Mouse (Mus musculus): ENCODE measurements around the gene Sod1.
"Not testable (repeated sequence)": the region's sequence is repeated elsewhere in the genome, so short reads cannot be mapped to it uniquely, and the experiment has no call there.

Sod1 gene

GRCm38 (mm10) chr16:90211767-90212166, 8.8 kb upstream of the Sod1 start:
- CTCF ChIA-PET = no interaction called here

GRCm38 (mm10) chr16:90213477-90214339, 6.8 kb upstream of the Sod1 start:
- CTCF ChIA-PET = interaction anchor here (0.6 kb wide), 1 partner anchor 74 kb away, joined by 10 read pairs; no protein-coding TSS in a partner anchor

GRCm38 (mm10) chr16:90214731-90215565, 5.6 kb upstream of the Sod1 start:
- CTCF ChIA-PET = no interaction called here

GRCm38 (mm10) chr16:90215879-90216278, 4.7 kb upstream of the Sod1 start:
- CTCF ChIA-PET = not testable (repeated sequence)

GRCm38 (mm10) chr16:90216414-90216813, 4.1 kb upstream of the Sod1 start:
- CTCF ChIA-PET = interaction anchor here (0.7 kb wide), 1 partner anchor 11 kb away, joined by 4 read pairs; no protein-coding TSS in a partner anchor

GRCm38 (mm10) chr16:90217356-90217755, 3.2 kb upstream of the Sod1 start:
- CTCF ChIA-PET = interaction anchor here (0.6 kb wide), 1 partner anchor 68 kb away, joined by 3 read pairs; no protein-coding TSS in a partner anchor

- CTCF ChIA-PET = interaction anchor here (0.6 kb wide), 1 partner anchor 67 kb away, joined by 3 read pairs; no protein-coding TSS in a partner anchor
Observed at GRCm38 (mm10) chr16:90217926-90218325, 2.6 kb upstream of the Sod1 start.

GRCm38 (mm10) chr16:90219445-90219844, 1.1 kb upstream of the Sod1 start:
- CTCF ChIA-PET = not testable (repeated sequence)

GRCm38 (mm10) chr16:90220892-90221431, 408 bp downstream of the Sod1 start:
- CTCF ChIA-PET = no interaction called here

- CTCF ChIA-PET = no interaction called here
Observed at GRCm38 (mm10) chr16:90221441-90222070, 1.0 kb downstream of the Sod1 start.

GRCm38 (mm10) chr16:90229897-90230296, 9.3 kb downstream of the Sod1 start:
- CTCF ChIA-PET = no interaction called here

GRCm38 (mm10) chr16:90231302-90231701, 10.7 kb downstream of the Sod1 start:
- CTCF ChIA-PET = interaction anchor here (0.6 kb wide), 1 partner anchor 1693 kb away, joined by 3 read pairs; no protein-coding TSS in a partner anchor

- CTCF ChIA-PET = no interaction called here
Observed at GRCm38 (mm10) chr16:90233702-90234101, 13.1 kb downstream of the Sod1 start.

GRCm38 (mm10) chr16:90234617-90235016, 14.1 kb downstream of the Sod1 start:
- CTCF ChIA-PET = no interaction called here

- CTCF ChIA-PET = no interaction called here
Observed at GRCm38 (mm10) chr16:90235188-90235587, 14.6 kb downstream of the Sod1 start.

- CTCF ChIA-PET = no interaction called here
Observed at GRCm38 (mm10) chr16:90239128-90239746, 18.7 kb downstream of the Sod1 start.

GRCm38 (mm10) chr16:90241875-90242274, 21.3 kb downstream of the Sod1 start:
- CTCF ChIA-PET = no interaction called here

GRCm38 (mm10) chr16:90242426-90243304, 22.1 kb downstream of the Sod1 start:
- CTCF ChIA-PET = no interaction called here

GRCm38 (mm10) chr16:90250099-90250498, 29.5 kb downstream of the Sod1 start:
- CTCF ChIA-PET = no interaction called here

GRCm38 (mm10) chr16:90251256-90251655, 30.7 kb downstream of the Sod1 start:
- CTCF ChIA-PET = not testable (repeated sequence)

Measured in spleen, embryonic (tissue).